Mouse (Mus musculus) erythroblast, adult 5-6 weeks (primary cell): Measurements from ENCODE around the gene Gm17654. TPM values are rescaled to one million over a fixed set of nuclear protein-coding genes. Genes with fewer than 3 reads are reported as not detected.
"Not testable (repeated sequence)": the region's sequence is repeated elsewhere in the genome, so short reads cannot be mapped to it uniquely, and the experiment has no call there.

Experiments used
- ATAC-seq: replicated peaks from 2 replicates; pipeline ENCODE4 v1.8.0; 2016; ENCODE audit warnings: moderate number of reproducible peaks, mild to moderate bottlenecking, moderate TSS enrichment, inconsistent platforms; ENCODE audit not compliant: poor library complexity, low FRiP score, severe bottlenecking
- total RNA-seq, 2 experiments: library from RNA; stranded (forward) in 1 of 2; stranded (reverse) in 1 of 2; fragments of 150-400 nt in 1 of 2; fragments of 200-764, 138-1000 nt in 1 of 2; gene quantifications; 2 replicates each; pipeline versions ENCODE4 v1.2.3 to v1.2.4; 2015 to 2017; ENCODE audit warnings: low replicate concordance in 2 of 2

Gene Gm17654
- total RNA-seq (2015; ENCODE audit: low replicate concordance) (not detected in 2 replicates), total RNA-seq (2017; ENCODE audit: low replicate concordance) (not detected in 2 replicates)

DNA sequence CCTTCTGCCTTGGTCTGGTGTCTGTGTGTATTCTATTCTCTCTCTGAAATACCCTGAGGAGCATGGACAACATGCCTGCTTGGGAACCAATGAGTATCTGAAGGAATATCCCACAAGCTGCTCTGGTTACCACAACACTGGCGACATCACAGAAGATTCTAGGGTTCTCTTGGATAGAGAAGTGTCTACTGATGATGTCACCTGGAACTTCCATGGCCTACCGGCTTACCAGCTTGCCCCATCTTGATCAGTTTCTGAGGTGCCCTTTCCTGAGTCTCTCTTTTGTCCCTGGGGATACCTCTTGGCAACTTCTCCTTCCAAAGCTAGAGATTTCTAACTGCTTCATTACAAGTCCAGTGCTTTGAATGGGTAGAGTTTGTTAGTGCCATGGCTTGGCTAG, at the start of gene Gm17654:
Gene Gm17654, minus strand, starts transcription at position 101 of the 400 bp plus-strand sequence.
- ATAC-seq = not testable (repeated sequence)

DNA sequence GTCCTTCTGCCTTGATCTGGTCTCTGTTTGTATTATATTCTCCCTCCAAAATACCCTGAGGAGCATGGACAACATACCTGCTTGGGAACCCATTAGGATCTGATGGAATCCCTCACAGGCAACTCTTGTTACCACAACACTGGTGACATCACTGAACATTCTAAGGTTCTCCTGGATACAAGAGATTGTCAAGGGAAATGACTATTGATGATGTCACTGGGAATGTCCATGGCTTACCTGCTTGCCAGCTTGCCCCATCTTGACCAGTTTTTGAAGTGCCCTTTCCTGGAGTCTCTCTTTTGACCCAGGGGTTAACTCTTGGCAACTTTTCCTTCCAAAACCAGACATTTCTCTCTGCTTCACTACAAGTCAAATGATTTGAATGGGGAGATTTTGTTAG, 29.0 kb upstream of the Gm17654 start, which contains the start of gene Gm10375:
Gene Gm10375, minus strand, starts transcription at position 101 of the 400 bp plus-strand sequence.
- ATAC-seq = not testable (repeated sequence)

DNA sequence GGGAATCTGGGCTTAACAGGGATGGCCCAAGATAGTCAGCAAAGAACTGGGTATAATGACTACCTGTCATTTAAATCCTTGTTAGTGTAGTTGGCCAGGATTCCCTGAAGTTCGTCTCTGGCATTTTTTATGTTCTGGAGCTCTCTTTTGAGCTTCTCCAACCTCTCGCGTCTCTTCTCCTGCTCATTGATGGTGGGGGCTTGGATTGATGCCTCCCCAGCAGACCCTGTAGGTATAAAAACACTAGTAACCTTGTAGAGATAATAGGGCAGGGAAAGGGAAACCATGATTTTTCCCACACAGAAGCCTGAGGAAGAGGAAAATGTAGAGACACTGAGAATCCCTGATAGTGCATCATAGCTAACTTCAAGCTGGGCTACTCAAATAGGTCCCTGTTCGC, 977 bp downstream of the Gm17654 start:
- not testable (repeated sequence) for ATAC-seq

DNA sequence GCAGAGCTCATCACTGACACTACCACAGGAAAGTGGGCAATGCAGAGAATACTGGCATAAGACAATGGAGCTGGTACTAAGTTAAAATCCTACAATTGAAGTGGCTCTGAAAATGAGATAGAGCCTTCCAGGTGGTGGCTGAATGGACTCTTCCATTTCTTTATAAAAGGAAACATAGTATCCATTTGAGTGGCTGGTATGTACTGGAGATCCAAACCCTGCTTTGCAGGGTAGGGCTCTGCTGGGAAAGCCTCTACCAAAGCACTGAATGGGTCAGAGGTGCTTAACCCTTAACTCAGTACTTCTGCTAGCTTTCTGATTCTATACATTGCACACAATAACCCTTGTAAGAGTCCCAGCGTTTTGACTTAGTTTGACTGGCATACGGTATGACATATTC, 26.7 kb downstream of the Gm17654 start:
- not testable (repeated sequence) for ATAC-seq

DNA sequence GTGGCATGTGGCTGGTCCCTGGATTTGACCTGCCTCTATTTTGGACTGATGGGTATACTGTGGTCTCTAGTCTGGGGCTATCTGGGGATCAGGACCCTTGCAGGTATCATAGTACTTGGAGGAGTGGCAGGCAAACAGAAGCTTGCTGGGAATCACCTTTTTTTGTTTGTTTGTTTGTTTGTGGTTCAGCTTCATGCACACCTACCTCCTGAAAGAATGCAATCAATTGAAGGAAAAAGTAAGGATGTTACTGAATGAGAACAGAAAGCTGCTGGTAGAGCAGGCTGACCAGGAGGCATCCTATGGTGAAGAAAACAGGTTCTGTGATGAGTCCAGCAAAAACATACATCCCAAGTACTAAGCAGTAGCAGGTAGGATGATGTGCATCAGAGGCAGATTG, 32.7 kb downstream of the Gm17654 start:
- ATAC-seq = not testable (repeated sequence)

DNA sequence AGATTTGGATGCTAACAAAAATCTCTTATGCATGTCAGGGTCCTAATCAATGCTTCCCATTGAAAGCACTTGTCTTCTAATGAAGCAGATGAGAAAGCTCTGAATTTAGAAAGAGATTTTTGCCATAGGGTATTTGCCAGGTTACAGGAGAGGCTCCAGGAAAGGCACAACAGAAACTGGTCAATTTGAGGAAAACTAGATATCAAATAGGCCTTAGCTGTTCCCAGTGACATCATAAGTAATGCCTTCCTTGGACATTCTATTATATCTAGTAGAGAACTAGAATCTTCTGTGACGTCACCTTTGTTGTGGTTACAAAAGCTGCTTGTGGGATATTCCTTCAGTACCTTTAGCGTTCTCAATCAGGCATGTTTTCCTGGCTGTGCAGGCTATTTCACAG, 35.7 kb downstream of the Gm17654 start, which contains the start of gene Gm5799:
Gene Gm5799, plus strand, starts transcription at position 301 of the 400 bp plus-strand sequence.
- not testable (repeated sequence) for ATAC-seq

DNA sequence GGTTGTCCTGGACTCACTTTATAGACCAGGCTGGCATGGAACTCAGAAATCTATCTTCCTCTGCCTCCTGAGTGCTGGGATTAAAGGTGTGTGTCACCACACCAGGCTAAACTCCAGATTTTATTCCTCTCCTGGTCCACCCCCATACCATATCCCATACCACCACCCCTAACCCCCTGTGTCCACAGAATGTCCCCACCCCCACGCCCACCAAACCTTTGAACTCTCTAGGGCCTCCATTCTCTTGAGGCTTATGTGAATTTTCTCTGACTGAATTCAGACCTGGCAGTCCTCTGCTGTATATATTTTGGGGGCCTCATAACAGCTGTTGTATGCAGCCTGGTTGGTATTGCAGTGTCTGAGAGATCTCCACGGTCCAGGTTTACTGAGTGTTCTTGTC, 40.8 kb downstream of the Gm17654 start:
- ATAC-seq = not testable (repeated sequence)

DNA sequence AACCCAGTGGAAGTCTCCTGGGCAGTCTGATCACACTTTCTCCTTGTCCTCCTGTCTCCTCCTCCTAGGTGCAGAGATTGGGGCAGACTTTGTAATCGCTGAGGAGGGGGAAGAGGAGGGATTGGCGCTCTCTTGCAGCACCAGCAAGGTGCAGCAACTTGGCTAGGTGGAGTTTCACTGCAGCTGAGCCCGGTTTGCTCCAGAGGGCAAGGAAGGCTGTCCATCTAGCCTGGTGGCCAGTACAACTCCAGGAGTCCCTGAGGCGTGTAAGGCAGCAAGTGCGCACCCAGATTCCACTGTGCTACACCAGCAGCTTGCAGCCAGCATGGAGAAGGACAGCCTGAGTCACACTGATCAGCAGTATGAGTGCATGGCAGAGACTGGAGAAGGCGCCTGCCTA, 46.6 kb downstream of the Gm17654 start:
- not testable (repeated sequence) for ATAC-seq

DNA sequence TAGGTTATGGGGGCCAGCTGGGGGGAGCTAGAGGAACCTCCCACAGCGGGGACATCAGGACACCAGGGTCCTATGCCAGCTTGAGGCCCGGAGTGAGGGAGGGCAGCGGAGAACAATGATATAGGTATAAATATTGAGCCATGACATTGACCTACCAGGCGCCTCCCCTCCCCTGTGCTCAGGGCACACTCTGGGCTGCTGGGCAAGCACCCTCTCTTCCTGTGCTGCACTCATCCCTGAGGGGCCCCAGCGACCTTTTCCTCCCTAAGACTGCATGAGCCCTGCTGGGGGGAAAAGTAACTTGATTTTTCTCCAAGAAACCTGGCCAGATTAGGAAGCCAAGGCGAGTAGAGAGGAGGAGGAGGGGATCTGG, 46.9 kb downstream of the Gm17654 start:
- not testable (repeated sequence) for ATAC-seq

DNA sequence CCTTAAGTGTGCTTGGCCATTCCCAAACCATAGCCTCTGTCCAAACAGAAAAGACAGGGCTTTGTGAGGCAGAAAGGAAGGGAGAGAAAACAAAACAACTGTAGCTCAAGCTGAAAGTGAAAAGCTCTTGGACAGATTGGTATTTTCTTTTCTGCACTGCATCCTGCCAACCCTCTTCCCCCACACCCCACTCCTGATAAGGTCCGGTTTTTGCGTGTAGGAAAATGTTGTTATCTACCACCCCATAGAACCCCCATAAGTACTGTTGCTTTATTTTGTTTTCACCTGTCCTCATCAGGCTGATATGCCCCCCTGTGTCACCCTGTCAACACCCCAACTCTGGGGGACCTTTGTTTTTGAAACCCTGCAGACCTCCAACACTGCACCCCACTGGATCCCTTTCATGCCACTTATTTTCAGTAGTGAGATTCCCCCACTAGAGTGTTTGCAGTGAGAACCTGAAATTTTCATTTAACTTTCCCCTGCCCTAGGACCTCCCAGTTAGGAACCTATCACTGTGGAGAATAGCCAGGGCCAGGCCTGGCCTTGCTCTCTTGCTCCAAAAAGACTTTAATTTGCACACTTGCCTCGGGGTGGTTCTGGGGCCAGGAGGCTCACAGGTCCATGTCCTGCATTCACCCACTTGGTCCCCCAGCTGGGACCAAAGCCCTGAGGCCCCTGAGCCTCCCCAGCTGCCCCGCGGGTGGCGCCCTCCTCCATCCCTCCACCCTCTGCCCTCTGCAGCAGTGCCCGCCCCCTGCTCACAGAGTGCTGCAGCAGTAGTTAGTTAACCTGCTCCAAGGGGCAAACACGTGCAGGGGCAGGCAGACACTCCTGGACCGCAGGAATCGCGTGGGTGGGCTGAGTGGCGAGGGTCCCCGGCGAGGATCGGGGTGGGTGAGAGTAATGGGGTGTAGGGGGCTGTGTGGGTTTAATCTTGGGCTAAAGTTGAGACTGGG, 47.6 kb downstream of the Gm17654 start:
- not testable (repeated sequence) for ATAC-seq

Other genes starting within 250 kb of the Gm17654 start
- gene 1700001F09Rik, start 231.3 kb downstream of the Gm17654 start, total RNA-seq (2015; ENCODE audit: low replicate concordance) = not detected in 2 replicates
- not detected in 2 replicates for gene 1700001F09Rik, start 231.3 kb downstream of the Gm17654 start, total RNA-seq (2017; ENCODE audit: low replicate concordance)
- gene Gm8138, start 162.8 kb downstream of the Gm17654 start, total RNA-seq (2015; ENCODE audit: low replicate concordance) = not detected in 2 replicates
- not detected in 2 replicates for gene Gm8138, start 162.8 kb downstream of the Gm17654 start, total RNA-seq (2017; ENCODE audit: low replicate concordance)
- gene Gm5799, start 35.6 kb downstream of the Gm17654 start, total RNA-seq (2015; ENCODE audit: low replicate concordance) = not detected in 2 replicates
- not detected in 2 replicates for gene Gm5799, start 35.6 kb downstream of the Gm17654 start, total RNA-seq (2017; ENCODE audit: low replicate concordance)
- gene Gm10375, start 28.9 kb upstream of the Gm17654 start, total RNA-seq (2015; ENCODE audit: low replicate concordance) = not detected in 2 replicates
- gene Gm10375, start 28.9 kb upstream of the Gm17654 start, total RNA-seq (2017; ENCODE audit: low replicate concordance) = not detected in 2 replicates
- gene Gm8165, start 98.1 kb upstream of the Gm17654 start, total RNA-seq (2015; ENCODE audit: low replicate concordance) = not detected in 2 replicates
- not detected in 2 replicates for gene Gm8165, start 98.1 kb upstream of the Gm17654 start, total RNA-seq (2017; ENCODE audit: low replicate concordance)
- gene Gm7324, start 118.7 kb upstream of the Gm17654 start, total RNA-seq (2015; ENCODE audit: low replicate concordance) = not detected in 2 replicates
- gene Gm7324, start 118.7 kb upstream of the Gm17654 start, total RNA-seq (2017; ENCODE audit: low replicate concordance) = 3.3 TPM in 1 of 2 replicates, not detected in the other
- gene Gm16506, start 148.3 kb upstream of the Gm17654 start, total RNA-seq (2015; ENCODE audit: low replicate concordance) = not detected in 2 replicates
- gene Gm16506, start 148.3 kb upstream of the Gm17654 start, total RNA-seq (2017; ENCODE audit: low replicate concordance) = not detected in 2 replicates
- not detected in 2 replicates for gene Gm6526, start 168.7 kb upstream of the Gm17654 start, total RNA-seq (2015; ENCODE audit: low replicate concordance)
- gene Gm6526, start 168.7 kb upstream of the Gm17654 start, total RNA-seq (2017; ENCODE audit: low replicate concordance) = not detected in 2 replicates
- not detected in 2 replicates for gene Gm8180, start 205.6 kb upstream of the Gm17654 start, total RNA-seq (2015; ENCODE audit: low replicate concordance)
- not detected in 2 replicates for gene Gm8180, start 205.6 kb upstream of the Gm17654 start, total RNA-seq (2017; ENCODE audit: low replicate concordance)